Mouse (Mus musculus): ENCODE measurements at regions not wholly inside any gene's neighbourhood (a gene's known extent, or its start where the extent isn't known, plus 50 kb on each side); places are given as distances from the start of the nearest gene placed in this dataset.
A peak's percentile ranks its signal among the peaks of the same experiment; 100 is the strongest.

GRCm38 (mm10) chr9:83265736-83266135 is 119.3 kb upstream of the Hmgn3 start:
- no peak for DNase-seq

- DNase-seq = no peak
Measured at GRCm38 (mm10) chr9:83259511-83259910, 113.0 kb upstream of the Hmgn3 start.

- DNase-seq = no peak
Measured at GRCm38 (mm10) chr9:83258986-83259385, 112.5 kb upstream of the Hmgn3 start.

GRCm38 (mm10) chr9:83258476-83258875 is 112.0 kb upstream of the Hmgn3 start:
- DNase-seq = no peak

GRCm38 (mm10) chr9:83254356-83254755 is 107.9 kb upstream of the Hmgn3 start:
- DNase-seq = no peak

GRCm38 (mm10) chr9:83253789-83254188 is 107.3 kb upstream of the Hmgn3 start:
- no peak for DNase-seq

GRCm38 (mm10) chr9:83251793-83252192 is 105.3 kb upstream of the Hmgn3 start:
- DNase-seq = no peak

GRCm38 (mm10) chr9:83249871-83250270 is 103.4 kb upstream of the Hmgn3 start:
- no peak for DNase-seq

- DNase-seq = no peak
Measured at GRCm38 (mm10) chr9:83248164-83248730, 101.8 kb upstream of the Hmgn3 start.

- DNase-seq = peak; percentile 94
Measured at GRCm38 (mm10) chr9:83247066-83247668, 100.7 kb upstream of the Hmgn3 start.

GRCm38 (mm10) chr9:83241119-83241518 is 94.6 kb upstream of the Hmgn3 start:
- DNase-seq = no peak

- no peak for DNase-seq
Measured at GRCm38 (mm10) chr9:83239097-83239496, 92.6 kb upstream of the Hmgn3 start.

GRCm38 (mm10) chr9:83221866-83222265 is 75.4 kb upstream of the Hmgn3 start:
- peak; percentile 74 for DNase-seq

GRCm38 (mm10) chr9:83202583-83202982 is 56.1 kb upstream of the Hmgn3 start:
- DNase-seq = no peak

GRCm38 (mm10) chr9:83199771-83200170 is 53.3 kb upstream of the Hmgn3 start:
- no peak for DNase-seq

- DNase-seq = no peak
Measured at GRCm38 (mm10) chr9:83199176-83199575, 52.7 kb upstream of the Hmgn3 start.

GRCm38 (mm10) chr9:83197013-83197412 is 50.5 kb upstream of the Hmgn3 start:
- DNase-seq = no peak

Measured in heart, adult 11 months (tissue).